Mouse (Mus musculus) myocyte (in vitro differentiated cells): ENCODE results near the gene Herc4. TPM values are rescaled to one million over a fixed set of nuclear protein-coding genes. Genes with fewer than 3 reads are reported as not detected.

Source experiments
- H3K27me3 ChIP-seq: one replicate; pipeline ENCODE4 v1.6.1; 2011; ENCODE audit not compliant: control insufficient read depth, insufficient read depth, insufficient read length
- H3K36me3 ChIP-seq: one replicate; pipeline ENCODE4 v1.6.1; 2011; ENCODE audit not compliant: control insufficient read depth, insufficient read depth
- H3K4me2 ChIP-seq: one replicate; pipeline ENCODE4 v1.6.1; 2011; ENCODE audit warnings: low read depth, control low read depth
- H3K4me3 ChIP-seq: one replicate; pipeline ENCODE4 v1.5.1; 2011; ENCODE audit warnings: mild to moderate bottlenecking, control low read depth, moderate library complexity
- H3K79me2 ChIP-seq: one replicate; pipeline ENCODE4 v1.6.1; 2011; ENCODE audit not compliant: control insufficient read depth, insufficient read depth
- H3ac ChIP-seq: one replicate; pipeline ENCODE4 v1.6.1; 2011; ENCODE audit not compliant: control insufficient read depth, insufficient read length
- CEBPB ChIP-seq: IDR thresholded peaks from 2 replicates; pipeline ENCODE4 v1.6.1; 2011; ENCODE audit warnings: mild to moderate bottlenecking, moderate library complexity; ENCODE audit not compliant: poor library complexity, insufficient read depth, severe bottlenecking
- E2F4 ChIP-seq: IDR thresholded peaks from one replicate; pipeline ENCODE4 v1.6.1; 2011; ENCODE audit warnings: mild to moderate bottlenecking, control low read depth, moderate library complexity; ENCODE audit not compliant: insufficient read depth
- MAX ChIP-seq: IDR thresholded peaks from one replicate; pipeline ENCODE4 v1.6.1; 2011; ENCODE audit warnings: low read depth, mild to moderate bottlenecking, control low read depth
- MYOD1 ChIP-seq, 3 experiments: IDR thresholded peaks; one replicate each; pipeline ENCODE4 v1.6.1; 2011; ENCODE audit warnings: control low read depth in 2 of 3, low read depth in 2 of 3, mild to moderate bottlenecking in 2 of 3, moderate library complexity in 1 of 3; ENCODE audit not compliant: insufficient read length in 2 of 3, control insufficient read depth in 1 of 3
- MYOG ChIP-seq, 3 experiments: IDR thresholded peaks; one replicate each; pipeline ENCODE4 v1.6.1; 2011; ENCODE audit warnings: control low read depth in 2 of 3, low read depth in 2 of 3, mild to moderate bottlenecking in 2 of 3; ENCODE audit not compliant: insufficient read length in 2 of 3, control insufficient read depth in 1 of 3, insufficient read depth in 1 of 3
- POLR2A ChIP-seq: IDR thresholded peaks from one replicate; pipeline ENCODE4 v1.6.1; 2011; ENCODE audit warnings: low read depth, mild to moderate bottlenecking, control low read depth, moderate library complexity; ENCODE audit not compliant: insufficient read length
- POLR2AphosphoS2 ChIP-seq: IDR thresholded peaks from one replicate; pipeline ENCODE4 v1.6.1; 2011; ENCODE audit warnings: low read depth, control low read depth; ENCODE audit not compliant: insufficient read length
- REST ChIP-seq: IDR thresholded peaks from one replicate; pipeline ENCODE4 v1.6.1; 2011; ENCODE audit warnings: mild to moderate bottlenecking, control low read depth, moderate library complexity; ENCODE audit not compliant: insufficient read depth, insufficient read length
- SRF ChIP-seq: IDR thresholded peaks from one replicate; pipeline ENCODE4 v1.6.1; 2011; ENCODE audit warnings: low read depth; ENCODE audit not compliant: control insufficient read depth, insufficient read length
- TCF12 ChIP-seq: IDR thresholded peaks from one replicate; pipeline ENCODE4 v1.6.1; 2011; ENCODE audit warnings: mild to moderate bottlenecking, control low read depth; ENCODE audit not compliant: poor library complexity, insufficient read depth, severe bottlenecking
- TCF3 ChIP-seq: IDR thresholded peaks from one replicate; pipeline ENCODE4 v1.6.1; 2011; ENCODE audit warnings: low read depth, control low read depth; ENCODE audit not compliant: insufficient read length
- USF1 ChIP-seq: IDR thresholded peaks from one replicate; pipeline ENCODE4 v1.6.1; 2011; ENCODE audit warnings: low read depth, mild to moderate bottlenecking, control low read depth, moderate library complexity
- polyA plus RNA-seq: library from polyadenylated mRNA; unstranded; fragments of >200 nt; fragmentation: generic; extraction: Trizol; gene quantifications from one replicate; pipeline ENCODE4 v1.2.1, GENCODE M21; 2012; ENCODE audit warnings: missing spikeins

Herc4 gene
- polyA plus RNA-seq, 1 experiment, result 13.6 TPM

DNA sequence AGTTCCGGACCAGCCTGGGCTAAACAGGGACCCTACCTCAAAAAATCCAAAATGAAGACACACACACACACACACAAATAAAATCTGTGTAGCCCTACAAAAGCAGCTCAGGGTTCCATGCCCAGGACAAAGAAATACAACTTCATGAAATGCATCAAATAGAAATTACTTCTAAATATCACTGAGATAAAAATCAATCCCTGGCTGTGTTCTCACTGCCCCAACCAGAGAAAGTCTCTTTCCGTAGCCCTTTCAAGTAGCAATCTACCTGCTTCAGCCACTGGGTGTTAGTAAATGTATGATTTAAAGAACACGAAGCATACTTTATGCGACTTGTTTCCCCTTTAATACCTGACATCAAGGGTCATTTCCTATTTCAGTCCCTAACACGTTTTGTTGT lies 93.7 kb downstream of the Herc4 start:
- Histone ChIP-seq H3K79me2 (peaks cover 41% of the 10 kb centered on the region), H3K4me3 (peak overlapping the region; percentile 37), H3ac (no peak overlapping the region), H3K27me3 (no peaks in the 10 kb centered on the region), H3K4me2 (peak overlapping the region; percentile 92), H3K36me3 (no peaks in the 10 kb centered on the region)
- TF ChIP-seq MAX (no peak), MYOD1 (IDR thresholded peaks at IDR 0.05; ENCODE audit: control insufficient read depth in 1 of 3, insufficient read length in 2 of 3, low read depth in 2 of 3) (no peak), TCF12 (no peak), USF1 (no peak), CEBPB (no peak), E2F4 (no peak), MYOG (IDR thresholded peaks at IDR 0.05; ENCODE audit: control insufficient read depth in 1 of 3, insufficient read depth in 1 of 3, insufficient read length in 2 of 3, low read depth in 2 of 3) (no peak), POLR2AphosphoS2 (no peak), REST (no peak), TCF3 (no peak), POLR2A (no peak), SRF (no peak)

DNA sequence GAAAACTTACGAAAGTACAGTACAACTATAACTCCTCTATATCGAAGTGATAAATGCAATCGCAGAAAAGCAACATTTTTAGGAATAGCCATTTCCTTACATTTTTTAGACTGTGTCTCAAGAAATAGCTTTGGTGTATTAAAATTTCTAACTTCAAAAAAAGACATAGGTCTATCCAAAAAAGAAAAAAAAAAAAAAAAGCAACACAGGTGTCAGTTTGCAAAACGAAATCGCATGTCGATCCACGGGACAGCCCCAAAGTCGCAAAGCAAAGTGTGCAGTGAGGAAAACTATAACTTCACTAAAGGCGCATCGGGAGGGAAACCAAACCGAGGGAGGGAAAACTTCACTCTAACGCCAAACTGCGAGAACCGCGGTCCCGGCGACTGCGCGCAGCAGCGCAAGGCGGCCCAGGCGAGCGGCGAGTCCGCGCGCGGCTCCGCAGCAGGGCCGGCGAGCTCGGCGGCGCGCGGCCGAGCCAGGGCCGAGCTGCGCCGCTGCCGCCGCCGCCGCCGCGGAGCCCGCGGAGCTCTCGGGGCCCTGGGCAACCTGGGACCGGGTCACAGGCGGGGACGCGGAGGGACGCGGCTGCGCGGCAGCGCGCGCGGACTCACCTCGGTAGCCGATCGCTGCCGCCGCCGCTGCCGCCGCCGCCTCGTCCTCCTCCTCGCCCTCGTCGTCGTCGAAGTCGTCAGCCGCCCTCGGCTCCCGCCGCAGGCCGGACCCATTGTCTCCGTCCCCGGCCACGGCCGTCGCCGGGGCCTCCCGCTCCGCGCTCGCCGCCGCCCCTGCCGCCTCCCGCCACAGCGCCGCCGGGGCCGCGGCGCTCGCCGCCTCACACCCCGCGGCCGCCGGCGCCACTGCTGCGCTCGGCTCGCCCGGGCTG lies 94.6 kb downstream of the Herc4 start:
- no peaks in the 10 kb centered on the region for H3K36me3 ChIP-seq
- H3K79me2 ChIP-seq, result peaks cover 41% of the 10 kb centered on the region
- TF ChIP-seq POLR2A (no peak), MYOD1 (IDR thresholded peaks at IDR 0.05; ENCODE audit: control insufficient read depth in 1 of 3, insufficient read length in 2 of 3, low read depth in 2 of 3) (no peak), REST (no peak), E2F4 (no peak), TCF3 (no peak)
- H3K4me2 ChIP-seq, result peak overlapping the region; percentile 92
- H3K4me3 ChIP-seq, result peak overlapping the region; percentile 37
- H3K27me3 ChIP-seq, result no peaks in the 10 kb centered on the region
- peak overlapping the region; percentile 87 for H3ac ChIP-seq

DNA sequence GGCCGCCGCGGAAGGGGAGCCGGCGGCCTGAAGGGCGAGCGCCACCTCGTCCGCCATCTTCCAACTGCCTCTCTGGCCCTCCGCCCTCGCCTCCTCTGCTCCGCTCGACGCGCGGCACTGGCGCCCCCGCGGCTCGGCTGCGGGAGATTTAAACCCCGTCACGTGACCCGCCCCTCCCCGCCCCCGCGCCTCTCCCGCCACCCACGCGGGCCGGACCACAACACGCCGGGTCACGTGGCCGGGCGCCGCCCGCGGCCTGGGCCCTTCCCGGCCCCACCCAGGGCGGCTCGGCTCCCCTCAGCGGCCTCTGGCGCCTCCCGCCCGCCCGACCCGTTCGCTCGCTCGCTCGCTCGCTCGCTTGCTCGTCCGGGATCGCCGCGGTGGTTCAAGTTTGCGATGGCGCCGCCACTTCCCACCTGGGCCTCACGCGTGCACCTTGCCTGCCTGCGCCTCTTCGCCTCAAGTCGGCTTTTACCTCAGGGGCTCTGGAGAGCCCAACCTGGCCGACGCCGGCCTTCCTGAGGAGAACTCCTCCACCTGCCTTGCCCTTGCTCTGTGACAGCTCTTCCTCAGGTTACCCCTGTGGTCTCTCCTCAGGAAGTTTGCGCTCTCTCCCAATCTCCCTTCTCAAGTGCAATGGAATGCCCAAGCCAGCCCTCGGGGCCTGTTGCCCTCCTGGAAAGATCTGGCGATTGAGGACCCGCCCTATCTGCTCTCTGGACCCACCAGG lies 95.5 kb downstream of the Herc4 start:
- H3K27me3 ChIP-seq, result no peaks in the 10 kb centered on the region
- H3K79me2 ChIP-seq, result peaks cover 39% of the 10 kb centered on the region
- TF ChIP-seq E2F4 (no peak), CEBPB (no peak), MYOG (IDR thresholded peaks at IDR 0.05; ENCODE audit: control insufficient read depth in 1 of 3, insufficient read depth in 1 of 3, insufficient read length in 2 of 3, low read depth in 2 of 3) (peak in 1 of 3 experiments; percentile 25), TCF12 (no peak), POLR2A (peak; percentile 97), MAX (no peak), SRF (no peak), MYOD1 (IDR thresholded peaks at IDR 0.05; ENCODE audit: control insufficient read depth in 1 of 3, insufficient read length in 2 of 3, low read depth in 2 of 3) (no peak), USF1 (peak; percentile 76), POLR2AphosphoS2 (peak; percentile 96), REST (peak; percentile 47), TCF3 (peak; percentile 16)
- H3ac ChIP-seq, result peak overlapping the region; percentile 87
- H3K36me3 ChIP-seq, result no peaks in the 10 kb centered on the region
- peak overlapping the region; percentile 37 for H3K4me3 ChIP-seq
- peak overlapping the region; percentile 80 for H3K4me2 ChIP-seq

DNA sequence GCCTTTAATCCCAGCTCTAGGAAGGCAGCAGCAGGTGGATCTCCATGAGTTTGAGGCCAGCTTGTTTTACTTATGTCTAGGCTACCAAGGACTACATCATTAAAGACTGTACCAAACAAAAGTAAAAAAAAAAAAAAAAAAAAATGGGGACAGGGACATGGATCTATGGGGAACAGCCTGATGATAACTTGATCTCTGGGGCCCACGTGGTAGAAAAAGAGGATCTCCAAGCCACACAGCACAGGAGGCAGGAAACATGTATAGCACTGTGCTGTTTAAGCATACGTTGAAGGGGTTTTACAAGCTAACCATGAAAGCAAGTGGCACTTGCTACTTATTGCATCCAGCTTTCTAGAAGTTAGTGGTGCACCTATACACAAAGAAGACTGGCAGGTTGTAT lies 97.7 kb downstream of the Herc4 start:
- H3K36me3 ChIP-seq, result no peaks in the 10 kb centered on the region
- H3K4me2 ChIP-seq, result no peak overlapping the region
- H3K79me2 ChIP-seq, result peaks cover 16% of the 10 kb centered on the region
- no peak overlapping the region for H3ac ChIP-seq
- no peak overlapping the region for H3K4me3 ChIP-seq
- TF ChIP-seq TCF12 (no peak), CEBPB (no peak), POLR2AphosphoS2 (no peak), SRF (no peak), REST (no peak), MAX (no peak), POLR2A (no peak), E2F4 (no peak), MYOG (IDR thresholded peaks at IDR 0.05; ENCODE audit: control insufficient read depth in 1 of 3, insufficient read depth in 1 of 3, insufficient read length in 2 of 3, low read depth in 2 of 3) (no peak), MYOD1 (IDR thresholded peaks at IDR 0.05; ENCODE audit: control insufficient read depth in 1 of 3, insufficient read length in 2 of 3, low read depth in 2 of 3) (no peak), USF1 (no peak), TCF3 (no peak)
- H3K27me3 ChIP-seq, result no peaks in the 10 kb centered on the region
